Mouse (Mus musculus) heart, postnatal 25 days (tissue): ENCODE data around the gene 4930595D18Rik. TPM values are rescaled to one million over a fixed set of nuclear protein-coding genes. Genes with fewer than 3 reads are reported as not detected.

Source experiments
- DNase-seq: peaks from one replicate; pipeline ENCODE4 v3.0.0; 2022; ENCODE audit warnings: low spot score
- intact Hi-C: fragments of 180-260 bp; cut with DNase I; formaldehyde crosslinking; loops from one replicate; pipeline ENCODE4 v1.15.1; 2025
- total RNA-seq, 2 experiments: library from RNA; stranded (reverse); gene quantifications; 2 replicates each; pipeline ENCODE4 v1.2.3; 2021

The 4930595D18Rik gene
- total RNA-seq, 2 experiments from 2014 or later = not detected

GRCm38 (mm10) chr12:111166681-111167289, 17.5 kb downstream of the 4930595D18Rik start:
- intact Hi-C loops = no loop called here

GRCm38 (mm10) chr12:111165831-111166591, 18.3 kb downstream of the 4930595D18Rik start, which contains the start of gene Traf3:
Gene Traf3 (plus strand): TSS chr12:111166370.
- intact Hi-C loops = no loop called here
- DNase-seq = peak; percentile 51

More at GRCm38 (mm10) chr12:111166681-111167289, 17.5 kb downstream of the 4930595D18Rik start:
- DNase-seq = no peak

DNA sequence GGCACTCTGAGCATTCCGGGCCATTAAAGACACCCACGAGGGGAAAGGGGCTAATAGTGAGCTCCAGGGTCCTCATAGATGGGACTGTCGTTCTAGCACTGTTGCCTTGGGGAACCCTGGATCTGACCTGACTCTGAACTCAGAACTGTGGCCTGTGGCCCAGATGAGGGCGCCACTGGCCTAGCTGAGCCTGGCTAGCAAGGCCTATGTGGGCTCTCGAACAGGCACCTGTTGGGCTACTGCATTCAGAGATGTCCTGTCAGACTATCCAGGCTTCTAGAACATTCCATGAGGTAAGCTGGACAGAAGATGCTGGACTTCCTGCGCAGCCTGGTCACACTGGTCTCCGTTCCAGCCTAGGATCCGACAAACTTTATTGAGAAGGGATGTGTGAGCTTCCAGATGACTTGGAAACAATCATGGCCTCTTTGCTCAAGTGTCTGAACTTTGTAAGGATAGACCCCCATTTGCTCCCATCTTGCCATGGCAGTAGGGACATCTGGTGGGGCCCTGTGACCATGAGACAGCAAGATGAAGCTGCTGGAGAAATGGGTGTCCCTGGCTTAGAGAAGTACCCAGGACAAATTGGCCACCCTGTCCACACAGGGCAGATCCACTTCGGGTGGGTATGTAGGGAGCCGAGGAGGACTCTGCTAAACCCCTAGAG, 19.0 kb downstream of the 4930595D18Rik start:
- DNase-seq = no peak
- intact Hi-C loops = no loop called here

DNA sequence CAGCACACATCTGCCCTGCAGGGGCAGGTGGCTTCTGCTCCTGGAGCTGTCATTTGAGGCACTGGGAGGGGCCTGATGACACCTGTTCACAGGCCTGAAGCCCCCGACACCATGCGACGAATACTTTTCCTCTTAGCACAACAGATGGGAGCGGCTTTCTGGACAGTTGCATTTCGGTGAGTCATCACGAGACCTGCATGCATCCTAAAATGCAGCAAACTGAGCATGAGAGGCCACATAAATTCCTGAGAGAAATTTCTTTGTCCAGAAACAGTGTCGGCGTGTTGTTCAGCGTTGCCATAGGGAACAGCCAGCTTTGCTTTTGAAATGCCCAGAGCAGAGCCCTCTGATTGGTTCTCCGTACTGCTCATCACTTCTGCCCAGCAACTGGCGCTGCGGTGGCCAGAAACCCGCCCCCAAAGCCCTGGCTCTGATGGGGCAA, 20.0 kb downstream of the 4930595D18Rik start:
- peak; percentile 73 for DNase-seq
- intact Hi-C loops = no loop called here

DNA sequence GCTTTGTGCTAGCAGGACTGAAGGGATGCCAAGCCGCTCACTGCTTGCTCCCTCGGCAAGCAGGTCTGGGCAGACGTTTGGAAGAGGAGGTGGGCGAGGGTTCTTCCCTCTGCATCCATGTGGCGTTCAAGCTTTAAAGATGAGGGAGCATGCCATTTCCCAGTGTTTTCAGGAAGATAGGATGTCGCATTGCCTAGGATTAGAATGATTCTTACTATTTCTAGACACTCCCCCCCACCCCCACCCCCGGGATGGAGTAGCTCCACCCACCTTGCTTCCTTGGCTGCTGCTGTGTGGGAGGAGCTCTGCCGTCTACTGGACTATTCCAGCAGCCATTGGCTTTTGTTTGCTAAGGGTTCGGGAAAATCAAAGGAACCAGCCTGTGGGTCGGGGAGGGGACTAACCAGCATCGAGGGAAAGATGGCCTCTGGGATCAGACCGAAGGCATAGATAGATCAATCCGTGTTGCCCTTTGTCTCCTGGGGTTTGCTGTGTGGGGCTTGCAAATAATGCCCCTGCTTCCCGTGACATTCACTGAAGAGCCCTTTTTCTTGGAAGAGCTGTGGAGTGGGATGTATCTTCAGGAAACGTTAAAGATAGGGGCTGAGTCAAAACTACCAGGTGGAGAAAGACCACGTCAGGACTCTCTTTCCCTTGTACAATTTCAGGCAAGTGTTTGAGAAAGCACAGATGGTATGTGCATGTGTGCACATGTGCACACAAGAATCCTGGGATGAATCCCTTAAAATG, 21.8 kb downstream of the 4930595D18Rik start:
- DNase-seq = no peak
- intact Hi-C loops = no loop called here

GRCm38 (mm10) chr12:111161943-111162311, 22.4 kb downstream of the 4930595D18Rik start:
- DNase-seq = no peak
- intact Hi-C loops = no loop called here

GRCm38 (mm10) chr12:111160871-111161270, 23.4 kb downstream of the 4930595D18Rik start:
- no peak for DNase-seq
- intact Hi-C loops = no loop called here

GRCm38 (mm10) chr12:111159659-111160428, 24.4 kb downstream of the 4930595D18Rik start:
- peak; percentile 31 for DNase-seq
- intact Hi-C loops = no loop called here

GRCm38 (mm10) chr12:111155756-111156155, 28.5 kb downstream of the 4930595D18Rik start:
- DNase-seq = no peak
- intact Hi-C loops = no loop called here

DNA sequence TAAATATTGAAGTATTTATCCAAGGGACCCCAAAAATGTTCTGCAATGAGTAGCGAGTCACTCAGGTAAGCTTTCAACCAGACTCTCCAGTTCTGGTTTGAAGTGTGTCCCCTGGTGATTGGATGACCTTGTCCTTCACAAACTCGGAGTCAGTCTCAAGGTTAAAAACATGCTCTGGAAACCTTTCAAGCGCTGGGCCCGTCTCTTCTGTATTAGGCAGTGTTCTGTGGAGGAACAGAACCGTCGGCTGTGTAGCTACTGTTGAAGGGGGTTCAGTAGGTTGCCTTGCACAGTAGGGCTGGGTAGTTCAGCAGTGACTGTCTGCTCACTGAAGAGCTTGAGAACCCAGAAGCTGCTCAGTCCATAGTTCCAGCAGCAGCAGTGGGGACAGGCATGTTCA, 29.6 kb downstream of the 4930595D18Rik start:
- no peak for DNase-seq
- intact Hi-C loops = no loop called here

- intact Hi-C loops = no loop called here
- DNase-seq = no peak
These were observed 30.3 kb downstream of the 4930595D18Rik start for GRCm38 (mm10) chr12:111153946-111154345.

DNA sequence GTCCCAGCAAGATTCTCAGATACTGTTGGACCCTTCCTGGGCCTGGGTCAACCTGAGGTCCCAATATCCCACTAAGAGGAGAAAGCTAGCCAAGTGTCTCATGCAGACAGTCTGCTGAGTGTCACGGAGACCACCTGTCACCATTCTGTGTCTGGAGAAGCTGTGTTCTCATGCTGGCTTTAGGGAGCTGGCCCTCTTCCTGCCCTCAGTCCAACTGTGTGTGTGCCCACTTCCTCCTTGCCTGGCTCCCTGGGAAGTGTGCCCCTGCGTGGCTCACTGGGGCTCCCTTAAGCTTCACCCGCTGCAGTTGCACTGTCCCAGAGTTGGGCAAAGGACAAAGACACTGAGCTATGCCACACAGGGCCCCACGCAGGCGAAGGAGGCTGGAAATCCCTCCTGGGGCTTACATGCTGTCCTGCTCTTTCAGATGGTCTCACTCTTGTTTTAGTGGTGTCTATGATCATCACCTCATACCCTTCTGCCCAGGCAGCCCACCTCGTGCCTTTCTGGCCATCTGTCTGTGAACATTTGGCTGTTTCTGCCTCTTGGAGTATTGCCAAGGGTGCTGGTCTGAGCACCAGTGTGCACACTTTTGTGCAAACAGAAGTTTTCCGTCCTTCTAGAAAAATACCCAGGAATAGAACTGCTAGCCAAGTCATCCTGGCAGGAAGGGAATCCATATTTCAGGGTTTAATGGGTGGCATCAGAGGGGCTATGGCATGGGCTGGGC, 31.1 kb downstream of the 4930595D18Rik start:
- DNase-seq = no peak
- intact Hi-C loops = no loop called here

DNA sequence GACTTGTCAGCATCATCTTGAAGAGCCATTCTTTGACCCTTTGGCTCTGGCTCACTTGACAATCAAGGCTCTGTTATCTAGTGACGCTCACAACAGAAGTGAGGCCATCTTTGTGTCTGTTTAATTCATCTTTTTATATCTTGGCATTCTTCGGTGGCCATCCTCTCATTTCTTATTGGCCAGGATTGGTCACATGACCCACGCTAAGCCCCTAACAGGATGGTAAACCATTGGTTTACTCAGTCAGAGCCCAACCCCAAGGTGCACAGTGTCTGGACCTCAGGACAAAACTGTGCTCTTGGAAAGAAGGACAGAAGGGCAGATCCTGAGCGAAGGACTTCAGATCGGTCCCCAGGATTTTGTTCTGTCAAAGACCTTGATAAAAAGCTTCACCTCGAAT, 31.7 kb downstream of the 4930595D18Rik start:
- intact Hi-C loops = no loop called here
- DNase-seq = no peak

GRCm38 (mm10) chr12:111151422-111152156, 32.7 kb downstream of the 4930595D18Rik start:
- no peak for DNase-seq
- intact Hi-C loops = no loop called here

DNA sequence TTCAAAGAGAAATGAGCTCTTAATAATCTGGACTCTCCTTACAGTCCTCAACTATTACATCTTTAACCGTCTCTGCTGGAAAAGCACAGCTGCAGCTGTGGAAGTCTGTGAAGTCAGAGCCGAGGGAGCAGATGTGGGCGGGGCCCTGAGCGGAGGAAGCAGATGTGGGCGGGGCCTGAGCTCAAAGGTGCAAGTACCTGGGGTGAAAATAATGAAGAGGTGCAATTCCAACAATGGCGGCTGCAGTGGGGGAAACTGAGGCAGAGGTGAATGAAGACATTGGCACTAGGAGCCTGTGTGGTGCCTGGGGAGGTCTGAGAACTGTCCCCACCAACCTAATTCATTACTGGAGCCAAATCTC, 34.1 kb downstream of the 4930595D18Rik start:
- no peak for DNase-seq

DNA sequence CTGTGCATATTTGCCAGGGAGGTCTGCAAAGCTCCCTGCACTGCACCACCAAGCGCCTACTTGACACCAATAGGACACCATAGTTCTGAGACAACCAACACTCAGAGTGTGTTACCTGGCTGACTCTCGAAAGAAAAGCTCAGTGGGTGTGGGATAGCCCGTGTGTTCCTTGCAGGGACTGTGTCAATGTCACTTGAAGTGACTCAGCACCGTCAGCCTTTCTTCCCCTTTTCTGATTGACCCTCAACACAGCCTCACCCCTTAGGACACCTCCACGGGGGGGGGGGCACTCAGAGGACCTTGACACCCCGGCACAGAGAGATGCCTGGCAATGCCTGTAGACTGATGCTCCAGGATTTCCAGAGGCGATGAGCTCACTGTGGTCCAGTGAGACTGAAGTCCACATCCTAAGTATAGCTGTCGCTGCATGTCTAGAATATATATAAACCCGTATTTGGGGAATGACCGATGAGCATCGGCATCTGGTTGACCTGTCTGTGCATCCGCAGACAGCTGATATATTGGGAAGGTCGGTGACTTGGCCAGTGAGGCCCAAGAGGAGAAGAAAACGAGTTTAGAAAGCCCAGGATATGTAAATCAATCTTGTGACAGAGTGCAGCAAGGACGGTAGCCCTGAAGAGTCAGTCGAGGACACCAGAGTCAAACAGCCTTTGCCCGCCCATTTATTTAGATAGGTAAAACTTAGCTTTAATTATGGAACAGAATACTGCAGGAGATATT, 34.6 kb downstream of the 4930595D18Rik start:
- no peak for DNase-seq
- intact Hi-C loops = no loop called here

More for the DNA sequence above, 34.1 kb downstream of the 4930595D18Rik start:
- intact Hi-C loops = no loop called here

DNA sequence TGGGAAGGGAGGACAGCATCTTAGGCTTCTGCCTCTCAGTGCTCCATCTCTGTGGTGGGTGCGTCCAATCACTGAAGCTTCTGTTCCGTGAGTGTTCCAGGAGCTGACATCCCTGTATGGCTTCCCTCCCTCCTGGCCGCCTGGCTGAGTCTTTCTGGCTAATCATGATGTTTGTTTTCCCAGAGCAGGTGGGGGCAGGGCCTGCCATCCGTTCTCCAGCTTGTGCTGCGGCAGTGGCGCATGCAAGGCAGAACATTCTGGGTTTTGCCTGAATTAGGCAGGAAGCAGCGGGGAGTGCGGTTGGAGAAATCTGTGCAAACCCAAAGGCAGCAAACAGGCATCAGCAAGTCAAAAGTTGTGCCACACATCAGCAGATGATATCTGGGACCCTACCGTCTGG, 39.0 kb downstream of the 4930595D18Rik start:
- intact Hi-C loops = no loop called here

GRCm38 (mm10) chr12:111144598-111144997, 39.7 kb downstream of the 4930595D18Rik start:
- intact Hi-C loops = no loop called here

More for the DNA sequence above, 39.0 kb downstream of the 4930595D18Rik start:
- no peak for DNase-seq

More at GRCm38 (mm10) chr12:111144598-111144997, 39.7 kb downstream of the 4930595D18Rik start:
- no peak for DNase-seq
